Mouse (Mus musculus) embryonic fibroblast, embryonic 13.5 days (primary cell): Measurements from ENCODE around the gene Hmces.

Source experiments
- CTCF ChIP-seq: IDR thresholded peaks from 2 replicates; pipeline ENCODE4 v1.5.1; 2011; ENCODE audit warnings: mild to moderate bottlenecking, control low read depth, low read length, moderate library complexity, borderline replicate concordance; ENCODE audit not compliant: insufficient read depth
- POLR2A ChIP-seq: IDR thresholded peaks from 2 replicates; pipeline ENCODE4 v1.6.1; 2011; ENCODE audit warnings: low read depth, mild to moderate bottlenecking, control low read depth, low read length, moderate library complexity

DNA sequence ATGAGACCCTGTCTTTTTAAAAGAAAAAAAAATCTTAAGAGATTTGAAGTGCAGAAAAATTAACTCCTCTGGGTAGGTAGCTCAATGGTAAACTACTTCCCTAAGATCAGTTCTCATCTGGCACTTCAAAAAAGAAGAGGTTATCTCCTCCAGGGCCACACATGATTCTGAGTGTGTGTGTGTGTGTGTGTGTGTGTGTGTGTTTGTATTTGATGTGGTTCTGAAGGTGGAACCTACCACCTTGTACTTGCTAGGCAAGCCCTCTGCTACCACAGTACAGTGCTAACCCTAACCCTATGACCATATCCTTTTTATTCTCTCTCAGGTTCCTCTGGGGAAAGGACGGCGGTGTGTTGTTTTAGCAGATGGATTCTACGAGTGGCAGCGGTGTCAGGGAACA lies 7.5 kb downstream of the Hmces start:
- no peak for TF ChIP-seq POLR2A
- TF ChIP-seq CTCF, result no peak
